Mouse (Mus musculus) kidney, adult 2 months (tissue): ENCODE results near the gene Soat2.
"Not testable (repeated sequence)": the region's sequence is repeated elsewhere in the genome, so short reads cannot be mapped to it uniquely, and the experiment has no call there.

Experiments used
- CTCF ChIP-seq: fragments of 200-500 bp; conservative IDR thresholded peaks from 2 replicates; pipeline ENCODE4 v1.5.1; 2011; ENCODE audit warnings: low read depth, mild to moderate bottlenecking, control low read depth, low read length, moderate library complexity, mixed read lengths; ENCODE audit not compliant: insufficient read depth, insufficient read length
- POLR2A ChIP-seq: fragments of 200-500 bp; IDR thresholded peaks from one replicate; pipeline ENCODE4 v1.6.1; 2011; ENCODE audit warnings: low read depth, low read length, control low read depth

GRCm38 (mm10) chr15:102155006-102155405 lies 4.7 kb downstream of the Soat2 start:
- TF ChIP-seq CTCF, POLR2A: not testable (repeated sequence)
